Mouse (Mus musculus): Measurements from ENCODE around the gene Rnf44. TPM values are rescaled to one million over a fixed set of nuclear protein-coding genes. Genes with fewer than 3 reads are reported as not detected.

Gene Rnf44
- 56.4 and 64.8 TPM in 2 replicates for polyA plus RNA-seq (2015; fragmentation: Nextera tagmentation; extraction: Ambion mirVana)

- WGBS = under 1% methylated on average over 55 of the region's 92 CpGs
- no peaks in the 10 kb centered on the region for H3K27me3 ChIP-seq (replicated peaks; ENCODE audit: control insufficient read depth, insufficient read depth, low read length)
- peak; percentile 97 for ATAC-seq
- no peaks in the 10 kb centered on the region for H3K36me3 ChIP-seq (ENCODE audit: control insufficient read depth, insufficient read depth, low read length)
- peaks cover 24% of the 10 kb centered on the region for H3K4me1 ChIP-seq (ENCODE audit: control insufficient read depth, insufficient read depth, low read depth, low read length)
- H3K27ac ChIP-seq (ENCODE audit: low read depth, low read length) = peak within 1 kb of the TSS; percentile 96
- H3K4me3 ChIP-seq (ENCODE audit: low read length) = peak within 1 kb of the TSS; percentile 89
- peak within 1 kb of the TSS; percentile 95 for H3K9ac ChIP-seq (ENCODE audit: low read depth, low read length)
- no peaks in the 10 kb centered on the region for H3K9me3 ChIP-seq (ENCODE audit: control insufficient read depth, low read length)
- H3K4me2 ChIP-seq (ENCODE audit: low read length) = peak within 1 kb of the TSS; percentile 84
Measured at GRCm38 (mm10) chr13:54693558-54694347, at the start of gene Rnf44. Rnf44 (minus strand) TSS chr13:54693907.

- no peak overlapping the region for H3K27ac ChIP-seq (ENCODE audit: low read depth, low read length)
- H3K4me3 ChIP-seq (ENCODE audit: low read length) = peak overlapping the region; percentile 20; the same call in 1 of the 2 replicates
- ATAC-seq = no peak
- peak overlapping the region; percentile 43 for H3K4me2 ChIP-seq (ENCODE audit: low read length)
- peaks cover 30% of the 10 kb centered on the region for H3K36me3 ChIP-seq (ENCODE audit: control insufficient read depth, insufficient read depth, low read length)
- no peaks in the 10 kb centered on the region for H3K27me3 ChIP-seq (replicated peaks; ENCODE audit: control insufficient read depth, insufficient read depth, low read length)
- H3K4me1 ChIP-seq (ENCODE audit: control insufficient read depth, insufficient read depth, low read depth, low read length) = peaks cover 15% of the 10 kb centered on the region
- 6% methylated on average over 25 of the region's 34 CpGs for WGBS
- peak overlapping the region; percentile 25; the same call in 1 of the 2 replicates for H3K9ac ChIP-seq (ENCODE audit: low read depth, low read length)
- H3K9me3 ChIP-seq (ENCODE audit: control insufficient read depth, low read length) = no peaks in the 10 kb centered on the region
Measured at GRCm38 (mm10) chr13:54738213-54738601, 44.5 kb upstream of the Rnf44 start.

DNA sequence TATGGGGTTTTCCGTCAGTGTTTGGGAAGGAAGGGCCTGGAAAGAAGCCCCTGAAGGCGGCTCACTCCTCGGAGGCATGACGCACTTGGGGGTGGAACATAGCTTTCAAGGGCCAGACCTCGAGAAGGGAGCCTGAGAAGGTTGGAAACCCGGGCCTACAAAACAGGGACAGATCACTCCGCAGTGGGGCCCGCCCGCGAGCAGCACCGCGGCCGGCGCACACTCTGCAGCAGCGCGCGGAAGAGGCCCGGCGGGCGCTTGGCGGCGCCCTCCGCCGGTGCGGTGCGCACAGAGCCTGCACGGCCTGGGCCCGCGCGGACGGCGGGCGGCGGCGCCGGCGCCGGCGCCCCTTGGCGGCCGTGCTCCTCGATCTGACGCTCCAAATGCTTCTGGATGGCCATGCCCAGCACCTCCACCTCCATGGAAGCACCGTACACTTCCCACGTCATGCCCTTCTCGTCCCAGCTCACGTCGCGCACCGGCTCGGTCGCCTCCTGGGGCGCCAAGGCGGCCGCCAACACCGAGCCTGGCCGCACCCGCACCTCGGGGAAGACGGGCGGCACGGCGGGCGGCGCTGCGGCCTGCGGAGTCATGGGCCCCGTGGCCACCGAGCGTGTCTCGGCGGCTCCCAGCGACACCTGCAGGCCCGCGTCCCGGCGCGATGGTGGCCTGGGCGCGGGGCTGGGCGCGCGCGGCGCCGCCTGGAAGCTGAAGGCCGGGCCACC lies 43.9 kb upstream of the Rnf44 start:
- 0 out of 2 replicates have a peak, but pooled peaks have one; percentile 38 for ATAC-seq
- H3K9ac ChIP-seq (ENCODE audit: low read depth, low read length) = peak overlapping the region; percentile 25; the same call in 1 of the 2 replicates
- peaks cover 15% of the 10 kb centered on the region for H3K4me1 ChIP-seq (ENCODE audit: control insufficient read depth, insufficient read depth, low read depth, low read length)
- H3K36me3 ChIP-seq (ENCODE audit: control insufficient read depth, insufficient read depth, low read length) = peaks cover 30% of the 10 kb centered on the region
- no peak overlapping the region for H3K27ac ChIP-seq (ENCODE audit: low read depth, low read length)
- 3% methylated on average over 70 of the region's 87 CpGs for WGBS
- H3K27me3 ChIP-seq (replicated peaks; ENCODE audit: control insufficient read depth, insufficient read depth, low read length) = no peaks in the 10 kb centered on the region
- H3K4me3 ChIP-seq (ENCODE audit: low read length) = peak overlapping the region; percentile 20
- no peaks in the 10 kb centered on the region for H3K9me3 ChIP-seq (ENCODE audit: control insufficient read depth, low read length)
- peak overlapping the region; percentile 43 for H3K4me2 ChIP-seq (ENCODE audit: low read length)

DNA sequence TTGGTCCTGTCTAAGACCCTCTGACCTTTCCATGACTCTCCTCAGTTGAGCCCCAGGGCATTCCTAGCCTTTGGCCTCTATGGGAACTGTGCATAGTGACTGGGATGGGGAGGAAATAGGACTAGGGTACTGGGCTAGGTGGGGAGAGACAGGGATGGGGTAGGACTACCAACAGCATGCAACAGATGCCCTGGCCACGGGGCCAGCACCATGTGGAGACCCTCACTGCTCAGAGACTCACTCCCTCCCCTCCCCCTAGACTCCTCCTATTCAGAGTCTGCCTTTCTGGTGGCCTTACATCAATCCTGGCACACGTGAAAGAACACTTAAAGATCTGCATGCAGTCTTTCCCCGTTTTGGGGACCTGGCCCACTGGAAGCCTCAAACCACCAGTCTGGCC lies 43.2 kb upstream of the Rnf44 start:
- no peak overlapping the region for H3K4me3 ChIP-seq (ENCODE audit: low read length)
- ATAC-seq = no peak
- H3K27me3 ChIP-seq (replicated peaks; ENCODE audit: control insufficient read depth, insufficient read depth, low read length) = no peaks in the 10 kb centered on the region
- peaks cover 30% of the 10 kb centered on the region for H3K36me3 ChIP-seq (ENCODE audit: control insufficient read depth, insufficient read depth, low read length)
- H3K27ac ChIP-seq (ENCODE audit: low read depth, low read length) = no peak overlapping the region
- H3K4me2 ChIP-seq (ENCODE audit: low read length) = no peak overlapping the region
- H3K9me3 ChIP-seq (ENCODE audit: control insufficient read depth, low read length) = no peaks in the 10 kb centered on the region
- no peak overlapping the region for H3K9ac ChIP-seq (ENCODE audit: low read depth, low read length)
- 28% methylated on average over 3 of the region's 3 CpGs for WGBS
- peaks cover 15% of the 10 kb centered on the region for H3K4me1 ChIP-seq (ENCODE audit: control insufficient read depth, insufficient read depth, low read depth, low read length)

- 53% methylated on average over 11 of the region's 11 CpGs for WGBS
- Histone ChIP-seq H3K36me3 (ENCODE audit: control insufficient read depth, insufficient read depth, low read length) (no peaks in the 10 kb centered on the region), H3K4me2 (ENCODE audit: low read length) (no peak overlapping the region), H3K27me3 (replicated peaks; ENCODE audit: control insufficient read depth, insufficient read depth, low read length) (no peaks in the 10 kb centered on the region; the same call in 1 of the 2 replicates), H3K27ac (ENCODE audit: low read depth, low read length) (no peak overlapping the region), H3K9me3 (ENCODE audit: control insufficient read depth, low read length) (no peaks in the 10 kb centered on the region), H3K9ac (ENCODE audit: low read depth, low read length) (no peak overlapping the region), H3K4me1 (ENCODE audit: control insufficient read depth, insufficient read depth, low read depth, low read length) (no peaks in the 10 kb centered on the region; the same call in 1 of the 2 replicates), H3K4me3 (ENCODE audit: low read length) (no peak overlapping the region)
- no peak for ATAC-seq
Measured at GRCm38 (mm10) chr13:54726131-54726530, 32.4 kb upstream of the Rnf44 start.

- ATAC-seq = no peak
- Histone ChIP-seq H3K4me2 (ENCODE audit: low read length) (no peak overlapping the region), H3K27ac (ENCODE audit: low read depth, low read length) (no peak overlapping the region), H3K36me3 (ENCODE audit: control insufficient read depth, insufficient read depth, low read length) (no peaks in the 10 kb centered on the region), H3K4me1 (ENCODE audit: control insufficient read depth, insufficient read depth, low read depth, low read length) (no peaks in the 10 kb centered on the region; the same call in 1 of the 2 replicates), H3K4me3 (ENCODE audit: low read length) (no peak overlapping the region), H3K27me3 (replicated peaks; ENCODE audit: control insufficient read depth, insufficient read depth, low read length) (no peaks in the 10 kb centered on the region; the same call in 1 of the 2 replicates), H3K9ac (ENCODE audit: low read depth, low read length) (no peak overlapping the region), H3K9me3 (ENCODE audit: control insufficient read depth, low read length) (no peaks in the 10 kb centered on the region)
- WGBS = 89% methylated on average over 3 of the region's 3 CpGs
Measured at GRCm38 (mm10) chr13:54723143-54723542, 29.4 kb upstream of the Rnf44 start.

GRCm38 (mm10) chr13:54716916-54717315 lies 23.2 kb upstream of the Rnf44 start:
- 0% methylated on average over 5 of the region's 5 CpGs for WGBS
- Histone ChIP-seq H3K4me3 (ENCODE audit: low read length) (no peak overlapping the region), H3K27ac (ENCODE audit: low read depth, low read length) (no peak overlapping the region), H3K9me3 (ENCODE audit: control insufficient read depth, low read length) (no peaks in the 10 kb centered on the region), H3K27me3 (replicated peaks; ENCODE audit: control insufficient read depth, insufficient read depth, low read length) (no peaks in the 10 kb centered on the region), H3K36me3 (ENCODE audit: control insufficient read depth, insufficient read depth, low read length) (no peaks in the 10 kb centered on the region), H3K4me1 (ENCODE audit: control insufficient read depth, insufficient read depth, low read depth, low read length) (peaks cover 2% of the 10 kb centered on the region), H3K9ac (ENCODE audit: low read depth, low read length) (no peak overlapping the region), H3K4me2 (ENCODE audit: low read length) (no peak overlapping the region)
- no peak for ATAC-seq

GRCm38 (mm10) chr13:54714996-54715395 lies 21.3 kb upstream of the Rnf44 start:
- Histone ChIP-seq H3K36me3 (ENCODE audit: control insufficient read depth, insufficient read depth, low read length) (no peaks in the 10 kb centered on the region), H3K4me1 (ENCODE audit: control insufficient read depth, insufficient read depth, low read depth, low read length) (peaks cover 2% of the 10 kb centered on the region), H3K9me3 (ENCODE audit: control insufficient read depth, low read length) (no peaks in the 10 kb centered on the region), H3K4me3 (ENCODE audit: low read length) (no peak overlapping the region), H3K4me2 (ENCODE audit: low read length) (no peak overlapping the region), H3K27ac (ENCODE audit: low read depth, low read length) (no peak overlapping the region), H3K27me3 (replicated peaks; ENCODE audit: control insufficient read depth, insufficient read depth, low read length) (no peaks in the 10 kb centered on the region), H3K9ac (ENCODE audit: low read depth, low read length) (no peak overlapping the region)
- ATAC-seq = no peak
- WGBS = 73% methylated on average over 10 of the region's 10 CpGs

DNA sequence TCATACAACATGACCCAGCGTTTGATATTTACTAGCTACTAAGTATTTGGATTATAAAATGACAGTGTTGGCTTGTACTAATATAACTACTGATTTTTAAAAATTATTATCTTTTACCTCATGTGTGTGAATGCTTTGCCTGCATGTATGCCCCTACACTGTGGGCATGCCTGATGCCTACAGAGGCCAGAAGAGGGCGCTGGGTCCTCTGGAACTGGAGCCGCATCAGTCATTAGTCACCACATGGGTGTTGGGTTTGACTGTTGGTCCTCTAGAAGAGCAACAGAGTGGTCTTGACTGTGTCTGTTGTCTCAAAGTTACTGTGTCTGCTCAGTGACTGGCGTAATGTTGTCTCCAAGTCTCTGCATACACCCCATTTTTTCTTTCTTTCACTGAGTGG lies 20.7 kb upstream of the Rnf44 start:
- no peak overlapping the region for H3K27ac ChIP-seq (ENCODE audit: low read depth, low read length)
- no peaks in the 10 kb centered on the region for H3K36me3 ChIP-seq (ENCODE audit: control insufficient read depth, insufficient read depth, low read length)
- H3K4me2 ChIP-seq (ENCODE audit: low read length) = no peak overlapping the region
- H3K9me3 ChIP-seq (ENCODE audit: control insufficient read depth, low read length) = no peaks in the 10 kb centered on the region
- H3K4me1 ChIP-seq (ENCODE audit: control insufficient read depth, insufficient read depth, low read depth, low read length) = peaks cover 2% of the 10 kb centered on the region
- ATAC-seq = no peak
- H3K27me3 ChIP-seq (replicated peaks; ENCODE audit: control insufficient read depth, insufficient read depth, low read length) = no peaks in the 10 kb centered on the region
- no peak overlapping the region for H3K9ac ChIP-seq (ENCODE audit: low read depth, low read length)
- 41% methylated on average over 4 of the region's 4 CpGs for WGBS
- H3K4me3 ChIP-seq (ENCODE audit: low read length) = no peak overlapping the region
